Mouse (Mus musculus): ENCODE measurements around the gene Lkaaear1. TPM values are rescaled to one million over a fixed set of nuclear protein-coding genes. Genes with fewer than 3 reads are reported as not detected.

Lkaaear1 gene
- 0.90 TPM for polyA plus RNA-seq (2014; fragmentation: Illumina TruSeq; extraction: RNeasy Lipid Tissue Mini Kit (QIAGEN cat#74804); ENCODE audit: low read depth, low replicate concordance)

DNA sequence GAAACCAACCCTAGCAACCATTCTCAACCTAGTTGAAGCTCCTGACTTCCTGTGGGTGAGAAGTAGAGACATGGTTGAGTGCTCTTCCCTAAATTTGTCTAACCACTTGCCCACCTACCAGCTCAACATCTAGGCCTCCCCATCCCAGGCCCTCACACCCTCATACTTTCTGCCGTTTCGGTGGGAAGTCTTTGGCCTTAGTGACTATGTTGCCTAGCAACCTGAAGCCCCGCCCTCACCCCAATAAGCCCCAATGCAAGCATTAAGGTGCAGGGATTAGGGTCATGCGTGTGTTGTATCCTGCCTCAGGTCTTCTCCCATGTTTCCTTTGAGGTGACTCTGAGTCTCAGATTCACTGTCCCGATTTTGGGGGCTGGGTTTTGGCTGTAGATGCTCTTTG is at the start of gene Lkaaear1:
Lkaaear1 (minus strand) TSS at position 202 of the 400 bp plus-strand sequence.

GRCm38 (mm10) chr2:181714903-181715326 is 16.7 kb upstream of the Lkaaear1 start, which contains the start of gene Oprl1:
Oprl1 (plus strand) TSS chr2:181715016.

DNA sequence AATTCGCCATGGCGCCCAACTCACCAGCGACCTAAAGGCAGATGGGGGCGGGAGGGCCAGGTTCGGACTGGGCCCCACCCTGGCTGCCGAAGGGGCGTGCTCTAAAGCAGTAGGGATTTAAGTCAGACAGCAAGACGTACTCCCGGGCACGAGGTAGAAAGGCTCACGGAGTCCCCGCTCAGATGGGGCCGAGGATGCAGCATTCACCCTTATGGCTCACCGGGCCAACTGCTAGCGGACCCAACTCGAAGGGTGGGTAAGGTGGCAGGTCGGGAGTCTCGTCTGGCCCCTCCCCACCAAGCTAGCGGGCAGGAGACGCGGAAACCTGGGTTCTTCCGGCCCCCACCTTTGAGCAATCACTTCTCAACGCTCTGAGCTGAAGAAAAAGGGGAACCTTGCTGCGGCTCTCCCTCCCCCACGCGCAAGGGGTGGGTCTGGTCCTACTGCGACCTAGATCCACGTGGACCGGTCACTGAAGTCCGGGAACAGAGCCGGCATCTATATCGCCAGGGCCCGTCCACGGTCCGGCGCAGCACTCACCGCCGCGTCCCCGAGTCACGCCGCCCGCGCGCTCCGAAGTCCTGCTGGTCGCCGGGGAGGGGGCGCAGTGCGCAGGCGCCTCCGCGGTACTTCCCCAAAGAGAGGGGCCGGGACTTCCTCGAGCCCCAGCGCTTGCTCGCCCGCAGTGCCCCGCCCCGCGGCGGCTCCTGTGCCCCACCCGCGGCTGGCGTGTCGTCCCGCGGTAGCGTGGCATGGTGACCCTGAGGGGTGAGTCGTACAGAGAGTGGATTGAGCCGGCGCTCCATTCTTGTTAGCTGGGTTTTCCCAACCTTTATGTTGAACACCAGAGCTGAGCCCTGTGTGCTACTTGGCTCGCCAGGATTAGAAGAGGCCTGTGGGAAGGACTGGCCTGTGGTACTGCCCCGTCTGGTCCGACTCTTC is 4.6 kb downstream of the Lkaaear1 start, which contains the start of gene Rgs19:
Rgs19 (minus strand) TSS at position 639 of the 942 bp plus-strand sequence.

GRCm38 (mm10) chr2:181679951-181680715 is 18.1 kb downstream of the Lkaaear1 start, which contains the start of gene Tcea2:
Tcea2 (plus strand) TSS chr2:181680310.

GRCm38 (mm10) chr2:181671326-181671725 is 26.9 kb downstream of the Lkaaear1 start, which contains the start of gene Sox18:
Sox18 (minus strand) TSS chr2:181671640.

DNA sequence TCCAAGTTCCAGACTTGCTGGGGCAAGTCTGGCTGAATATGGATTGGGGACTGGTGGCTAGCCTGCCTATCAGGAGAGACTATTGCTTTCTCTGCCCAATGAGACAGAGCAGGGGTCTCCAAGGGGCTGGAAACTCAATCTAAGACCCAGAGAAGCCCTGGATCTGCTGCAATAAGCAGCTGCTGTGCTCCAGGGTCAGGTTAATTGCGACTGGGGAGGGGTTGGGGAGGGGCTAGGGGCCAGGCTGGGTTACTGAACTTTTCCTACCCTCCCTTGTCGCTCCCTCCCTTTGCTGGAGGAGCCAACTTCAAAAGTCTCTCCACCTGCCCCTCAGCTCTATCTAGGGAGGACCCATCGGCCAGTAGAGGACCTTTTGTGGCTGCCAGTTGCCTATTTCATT is 41.5 kb downstream of the Lkaaear1 start, which contains the start of gene Gm29797:
Gm29797 (plus strand) TSS at position 301 of the 400 bp plus-strand sequence.

Other genes with a start within 250 kb of the Lkaaear1 start
- 2.3 TPM for gene Zbtb46, start 239.0 kb downstream of the Lkaaear1 start, polyA plus RNA-seq (2014; fragmentation: Illumina TruSeq; extraction: RNeasy Lipid Tissue Mini Kit (QIAGEN cat#74804); ENCODE audit: low read depth, low replicate concordance)
- gene Abhd16b, start 205.2 kb downstream of the Lkaaear1 start, polyA plus RNA-seq (2014; fragmentation: Illumina TruSeq; extraction: RNeasy Lipid Tissue Mini Kit (QIAGEN cat#74804); ENCODE audit: low read depth, low replicate concordance): 9.6 TPM
- 13.2 TPM for gene Tpd52l2, start 201.3 kb downstream of the Lkaaear1 start, polyA plus RNA-seq (2014; fragmentation: Illumina TruSeq; extraction: RNeasy Lipid Tissue Mini Kit (QIAGEN cat#74804); ENCODE audit: low read depth, low replicate concordance)
- gene Dnajc5, start 178.0 kb downstream of the Lkaaear1 start, polyA plus RNA-seq (2014; fragmentation: Illumina TruSeq; extraction: RNeasy Lipid Tissue Mini Kit (QIAGEN cat#74804); ENCODE audit: low read depth, low replicate concordance): 16.9 TPM
- 6.7 TPM for gene Uckl1, start 113.5 kb downstream of the Lkaaear1 start, polyA plus RNA-seq (2014; fragmentation: Illumina TruSeq; extraction: RNeasy Lipid Tissue Mini Kit (QIAGEN cat#74804); ENCODE audit: low read depth, low replicate concordance)
- gene Prpf6, start 106.6 kb downstream of the Lkaaear1 start, polyA plus RNA-seq (2014; fragmentation: Illumina TruSeq; extraction: RNeasy Lipid Tissue Mini Kit (QIAGEN cat#74804); ENCODE audit: low read depth, low replicate concordance): 25.6 TPM
- gene Zfp512b, start 105.6 kb downstream of the Lkaaear1 start, polyA plus RNA-seq (2014; fragmentation: Illumina TruSeq; extraction: RNeasy Lipid Tissue Mini Kit (QIAGEN cat#74804); ENCODE audit: low read depth, low replicate concordance): 13.4 TPM
- 14.0 TPM for gene Samd10, start 99.2 kb downstream of the Lkaaear1 start, polyA plus RNA-seq (2014; fragmentation: Illumina TruSeq; extraction: RNeasy Lipid Tissue Mini Kit (QIAGEN cat#74804); ENCODE audit: low read depth, low replicate concordance)
- gene Gm29797, start 41.4 kb downstream of the Lkaaear1 start, polyA plus RNA-seq (2014; fragmentation: Illumina TruSeq; extraction: RNeasy Lipid Tissue Mini Kit (QIAGEN cat#74804); ENCODE audit: low read depth, low replicate concordance): not detected
- 0.13 TPM for gene Sox18, start 26.8 kb downstream of the Lkaaear1 start, polyA plus RNA-seq (2014; fragmentation: Illumina TruSeq; extraction: RNeasy Lipid Tissue Mini Kit (QIAGEN cat#74804); ENCODE audit: low read depth, low replicate concordance)
- 73.6 TPM for gene Tcea2, start 18.1 kb downstream of the Lkaaear1 start, polyA plus RNA-seq (2014; fragmentation: Illumina TruSeq; extraction: RNeasy Lipid Tissue Mini Kit (QIAGEN cat#74804); ENCODE audit: low read depth, low replicate concordance)
- gene Rgs19, start 4.5 kb downstream of the Lkaaear1 start, polyA plus RNA-seq (2014; fragmentation: Illumina TruSeq; extraction: RNeasy Lipid Tissue Mini Kit (QIAGEN cat#74804); ENCODE audit: low read depth, low replicate concordance): 8.8 TPM
- gene Oprl1, start 16.6 kb upstream of the Lkaaear1 start, polyA plus RNA-seq (2014; fragmentation: Illumina TruSeq; extraction: RNeasy Lipid Tissue Mini Kit (QIAGEN cat#74804); ENCODE audit: low read depth, low replicate concordance): 2.3 TPM
- gene Myt1, start 64.9 kb upstream of the Lkaaear1 start, polyA plus RNA-seq (2014; fragmentation: Illumina TruSeq; extraction: RNeasy Lipid Tissue Mini Kit (QIAGEN cat#74804); ENCODE audit: low read depth, low replicate concordance): 2.4 TPM
- gene Pcmtd2, start 139.4 kb upstream of the Lkaaear1 start, polyA plus RNA-seq (2014; fragmentation: Illumina TruSeq; extraction: RNeasy Lipid Tissue Mini Kit (QIAGEN cat#74804); ENCODE audit: low read depth, low replicate concordance): 30.6 TPM
- 13.5 TPM for gene Polr3k, start 165.9 kb upstream of the Lkaaear1 start, polyA plus RNA-seq (2014; fragmentation: Illumina TruSeq; extraction: RNeasy Lipid Tissue Mini Kit (QIAGEN cat#74804); ENCODE audit: low read depth, low replicate concordance)